Mouse (Mus musculus): ENCODE measurements around the gene H2-M1. TPM values are rescaled to one million over a fixed set of nuclear protein-coding genes. Genes with fewer than 3 reads are reported as not detected.

H2-M1 gene
- not detected in 2 replicates for polyA plus RNA-seq (2012)

DNA sequence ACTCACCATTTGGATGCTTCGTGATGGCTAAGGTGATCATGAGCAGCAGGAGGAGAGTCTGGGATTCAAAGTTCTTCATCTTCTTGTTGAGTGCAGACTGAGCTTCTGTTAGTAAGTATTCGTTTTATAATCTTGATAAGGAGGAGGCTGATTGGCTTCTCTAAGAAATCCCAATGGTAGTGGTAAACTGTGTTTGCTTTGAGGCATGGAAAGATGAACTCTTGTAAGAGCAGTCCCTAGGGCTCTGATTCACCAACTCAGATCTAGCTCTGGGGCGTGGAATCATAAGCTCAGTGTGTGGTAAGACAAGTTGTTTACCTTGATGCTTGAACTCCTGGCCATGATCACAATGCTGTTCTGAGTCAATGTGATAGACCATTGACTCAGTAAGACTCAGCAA, at the start of gene H2-M1:
Gene H2-M1 (minus strand): TSS at position 101 of the 400 bp plus-strand sequence.
- Histone ChIP-seq H3K4me3 (replicated peaks) (no peak within 1 kb of the TSS), H3K27me3 (ENCODE audit: control insufficient read depth) (no peaks in the 10 kb centered on the region), H3K9me3 (ENCODE audit: control insufficient read depth, low read length) (no peaks in the 10 kb centered on the region; the same call in 1 of the 2 replicates), H3K36me3 (ENCODE audit: control insufficient read depth) (no peaks in the 10 kb centered on the region), H3K4me1 (ENCODE audit: control insufficient read depth) (no peaks in the 10 kb centered on the region)
- TF ChIP-seq GATA1 (IDR thresholded peaks at IDR 0.05; ENCODE audit: low read length) (no peak), TAL1 (IDR thresholded peaks at IDR 0.05; ENCODE audit: low read length) (no peak)

DNA sequence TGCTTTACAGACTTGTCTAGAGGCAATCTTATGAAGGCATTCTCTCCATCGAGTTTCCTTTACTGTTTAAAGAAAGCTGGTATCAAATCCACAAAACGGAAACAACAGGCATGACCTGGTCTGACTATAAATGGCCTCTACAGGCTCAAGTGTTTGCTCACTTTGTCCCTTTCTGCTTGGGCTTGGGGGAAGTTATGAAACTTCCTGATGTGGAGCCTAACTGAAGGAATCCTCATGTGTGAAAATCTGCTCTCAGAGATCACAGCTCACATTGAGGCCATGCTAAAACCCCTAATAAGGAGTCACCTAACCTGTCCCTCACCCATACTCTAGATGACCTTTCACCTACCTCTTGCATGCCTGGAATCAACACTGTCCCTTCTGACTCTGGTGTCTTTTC, 25.7 kb upstream of the H2-M1 start:
- H3K27me3 ChIP-seq (ENCODE audit: control insufficient read depth): no peaks in the 10 kb centered on the region
- no peaks in the 10 kb centered on the region for H3K4me1 ChIP-seq (ENCODE audit: control insufficient read depth)
- TF ChIP-seq TAL1 (IDR thresholded peaks at IDR 0.05; ENCODE audit: low read length): no peak
- no peak for TF ChIP-seq GATA1 (IDR thresholded peaks at IDR 0.05; ENCODE audit: low read length)
- H3K36me3 ChIP-seq (ENCODE audit: control insufficient read depth): no peaks in the 10 kb centered on the region
- no peak overlapping the region for H3K4me3 ChIP-seq (replicated peaks)
- H3K9me3 ChIP-seq (ENCODE audit: control insufficient read depth, low read length): no peaks in the 10 kb centered on the region

DNA sequence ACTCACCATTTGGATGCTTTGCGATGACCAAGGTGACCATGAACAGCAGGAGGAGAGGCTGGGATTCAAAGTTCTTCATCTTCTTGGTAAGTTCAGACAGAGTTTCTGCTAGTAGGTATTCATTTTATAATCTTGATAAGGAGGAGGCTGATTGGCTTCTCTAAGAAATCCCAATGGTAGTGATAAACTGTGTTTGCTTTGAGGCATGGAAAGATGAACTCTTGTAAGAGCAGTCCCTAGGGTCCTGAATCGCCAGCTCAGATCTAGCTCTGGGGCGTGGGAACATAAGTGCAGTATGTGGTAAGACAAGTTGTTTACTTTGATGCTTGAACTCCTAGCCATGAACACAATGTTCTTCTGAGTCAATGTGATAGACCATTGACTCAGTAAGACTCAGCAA, 29.5 kb downstream of the H2-M1 start, which contains the start of gene H2-M9:
Gene H2-M9 (minus strand): TSS at position 101 of the 400 bp plus-strand sequence.
- Histone ChIP-seq H3K27me3 (ENCODE audit: control insufficient read depth) (no peaks in the 10 kb centered on the region), H3K36me3 (ENCODE audit: control insufficient read depth) (no peaks in the 10 kb centered on the region), H3K9me3 (ENCODE audit: control insufficient read depth, low read length) (no peaks in the 10 kb centered on the region)

More for the DNA sequence above, 29.5 kb downstream of the H2-M1 start, which contains the start of gene H2-M9:
- TF ChIP-seq GATA1 (IDR thresholded peaks at IDR 0.05; ENCODE audit: low read length): no peak
- no peak for TF ChIP-seq TAL1 (IDR thresholded peaks at IDR 0.05; ENCODE audit: low read length)
- Histone ChIP-seq H3K4me1 (ENCODE audit: control insufficient read depth) (no peaks in the 10 kb centered on the region), H3K4me3 (replicated peaks) (no peak within 1 kb of the TSS)

Other genes with a start within 250 kb of the H2-M1 start
- gene H2-M10.4, start 209.9 kb downstream of the H2-M1 start, polyA plus RNA-seq (2012): not detected in 2 replicates
- not detected in 2 replicates for gene H2-M11, start 125.1 kb downstream of the H2-M1 start, polyA plus RNA-seq (2012)
- not detected in 2 replicates for gene H2-M9, start 29.6 kb downstream of the H2-M1 start, polyA plus RNA-seq (2012)
- not detected in 2 replicates for gene H2-M10.5, start 100.7 kb upstream of the H2-M1 start, polyA plus RNA-seq (2012)
- gene H2-M10.6, start 140.0 kb upstream of the H2-M1 start, polyA plus RNA-seq (2012): not detected in 2 replicates
- 2.5 and 2.7 TPM in 2 replicates for gene Trim26, start 164.9 kb upstream of the H2-M1 start, polyA plus RNA-seq (2012)
- gene Trim15, start 195.0 kb upstream of the H2-M1 start, polyA plus RNA-seq (2012): 0.08 TPM in 2 replicates
- gene Trim10, start 197.4 kb upstream of the H2-M1 start, polyA plus RNA-seq (2012): 33.1 and 48.3 TPM in 2 replicates
- gene Trim40, start 217.9 kb upstream of the H2-M1 start, polyA plus RNA-seq (2012): not detected in 2 replicates
- 0.02 TPM in 1 of 2 replicates, not detected in the other for gene Trim31, start 225.9 kb upstream of the H2-M1 start, polyA plus RNA-seq (2012)